Mouse (Mus musculus): ENCODE measurements at regions not wholly inside any gene's neighbourhood (a gene's known extent, or its start where the extent isn't known, plus 50 kb on each side); places are given as distances from the start of the nearest gene placed in this dataset.

DNA sequence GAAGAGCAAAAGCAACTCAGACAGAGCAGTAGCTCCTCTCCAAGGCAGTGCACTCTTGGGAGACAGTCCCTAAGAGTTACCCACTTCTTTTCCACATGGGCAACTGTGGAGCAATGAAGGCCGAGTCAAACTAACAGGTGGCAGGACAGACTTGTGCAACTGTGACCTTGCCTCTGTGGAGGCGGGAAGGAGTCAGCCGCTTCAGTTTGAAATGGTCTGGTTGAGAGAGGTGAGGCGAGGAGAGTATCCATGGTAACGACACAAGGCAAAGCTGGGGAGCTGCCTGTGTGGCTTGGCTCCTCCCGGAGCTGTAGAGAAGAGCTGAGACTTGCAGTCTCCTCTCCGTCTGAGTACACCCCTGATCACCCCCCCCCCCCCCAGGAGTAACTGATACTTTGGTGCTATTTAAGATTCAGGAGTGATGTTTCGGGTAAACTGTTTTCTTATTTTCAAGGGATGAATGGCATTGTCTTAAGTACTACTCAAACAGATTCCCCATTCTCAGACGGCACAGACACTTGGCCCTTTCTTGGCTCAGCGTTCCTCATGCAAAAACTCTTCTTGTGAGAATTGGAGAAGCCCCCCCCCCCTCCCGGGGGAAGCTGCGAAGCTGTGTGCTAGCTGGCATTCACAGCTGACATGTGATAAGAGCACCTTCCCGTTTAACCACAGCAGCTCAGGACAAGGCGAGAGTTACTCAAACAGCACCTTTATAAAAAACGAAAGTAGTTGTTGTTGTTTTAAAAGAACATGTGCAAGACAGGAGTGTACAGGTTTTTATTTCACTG is 54.9 kb upstream of the Chst1 start:
- no peak for DNase-seq (ENCODE audit: low spot score in 2 of 2)

DNA sequence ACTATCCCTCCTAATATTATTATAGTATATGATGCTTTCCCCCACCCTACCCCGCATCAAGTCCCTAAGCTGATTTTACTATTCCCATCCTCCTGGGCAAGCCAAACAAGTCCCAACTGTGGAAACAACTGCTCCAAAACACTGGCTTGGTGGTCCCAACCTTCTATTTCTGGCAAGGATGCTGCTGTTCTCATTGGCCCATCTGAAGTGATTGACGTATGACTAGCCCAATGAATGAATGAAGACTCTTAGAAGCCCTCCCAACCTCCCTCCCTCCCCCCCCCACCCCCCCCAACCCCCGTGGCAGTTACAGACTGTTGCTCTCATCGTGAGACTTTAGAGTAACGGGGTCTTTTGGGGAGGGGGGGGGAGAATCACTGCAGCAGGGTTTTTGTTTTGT is 58.7 kb upstream of the Chst1 start:
- no peak for DNase-seq (ENCODE audit: low spot score in 2 of 2)

DNA sequence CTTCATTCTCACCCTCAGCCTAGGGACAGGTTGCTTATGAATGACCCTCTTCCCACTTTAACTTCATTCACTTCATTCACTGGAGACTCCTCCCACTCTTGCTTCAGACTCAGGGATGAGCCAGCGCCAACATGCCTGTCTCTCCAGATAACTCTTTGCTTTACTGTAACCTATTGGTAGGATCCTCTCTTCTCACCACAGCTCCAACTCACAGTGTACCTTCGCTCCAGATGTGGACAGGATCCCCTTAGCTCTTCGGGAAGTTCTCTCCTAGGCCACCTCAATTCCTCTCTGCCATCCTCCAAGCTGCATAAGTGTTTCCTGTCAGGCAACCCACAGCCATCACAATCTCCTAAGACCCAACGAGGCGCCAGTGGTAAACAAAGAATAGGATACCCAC is 67.5 kb upstream of the Chst1 start:
- DNase-seq (ENCODE audit: low spot score in 2 of 2), result no peak

DNA sequence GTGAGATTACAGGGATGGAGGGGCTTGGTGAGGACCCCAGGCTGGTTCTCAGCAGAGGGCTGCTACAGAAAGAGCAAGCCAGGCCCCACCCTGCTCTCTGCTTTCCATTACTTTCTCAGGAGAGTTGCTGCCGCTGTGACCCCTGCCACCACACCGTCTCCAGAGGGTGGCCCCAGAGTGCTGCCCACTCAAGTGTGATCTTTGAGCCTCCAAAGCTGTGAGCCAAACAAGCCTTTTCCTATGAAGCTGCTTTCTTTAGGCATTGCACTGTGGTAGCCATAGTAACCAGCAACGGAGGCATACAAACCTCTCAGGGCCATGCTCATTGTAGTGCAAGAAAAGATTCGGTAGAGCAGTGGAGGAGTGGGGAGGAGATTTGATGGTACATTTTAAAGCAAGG is 68.8 kb upstream of the Chst1 start:
- peak in 1 of 2 experiments; percentile 49 for DNase-seq (ENCODE audit: low spot score in 2 of 2)

DNA sequence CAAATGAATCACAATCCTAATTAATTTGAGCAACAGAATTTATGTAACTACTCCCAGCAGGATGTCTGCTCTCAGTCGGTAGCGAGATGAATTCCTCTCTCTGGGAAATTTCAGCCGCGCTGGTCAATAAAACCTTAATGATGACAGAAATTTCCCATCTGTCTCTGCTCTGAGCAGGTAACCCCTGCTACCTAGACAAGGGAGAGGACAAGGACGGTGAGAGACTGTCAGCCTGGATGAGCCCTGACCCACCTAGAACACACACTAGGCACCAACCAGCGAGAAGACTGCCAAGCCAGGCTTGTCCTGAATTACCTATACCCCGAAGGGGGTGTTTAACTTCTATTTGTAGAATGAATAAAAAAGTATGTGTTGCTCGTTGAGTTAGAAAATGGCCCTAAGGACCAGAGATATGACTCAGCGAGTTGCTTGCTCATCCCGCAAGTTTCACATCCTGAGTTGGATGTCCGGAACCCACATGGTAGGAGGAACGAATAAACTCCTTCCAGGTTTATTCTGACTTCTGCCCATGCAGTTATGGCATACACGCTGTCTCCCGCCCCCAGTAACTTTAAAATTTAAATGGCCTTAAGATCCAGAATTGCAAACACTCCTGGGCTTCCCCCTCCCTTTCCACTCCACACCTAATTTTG is 69.5 kb upstream of the Slc35c1 start:
- peak; percentile 20 to 62 for DNase-seq (ENCODE audit: low spot score in 2 of 2)

DNA sequence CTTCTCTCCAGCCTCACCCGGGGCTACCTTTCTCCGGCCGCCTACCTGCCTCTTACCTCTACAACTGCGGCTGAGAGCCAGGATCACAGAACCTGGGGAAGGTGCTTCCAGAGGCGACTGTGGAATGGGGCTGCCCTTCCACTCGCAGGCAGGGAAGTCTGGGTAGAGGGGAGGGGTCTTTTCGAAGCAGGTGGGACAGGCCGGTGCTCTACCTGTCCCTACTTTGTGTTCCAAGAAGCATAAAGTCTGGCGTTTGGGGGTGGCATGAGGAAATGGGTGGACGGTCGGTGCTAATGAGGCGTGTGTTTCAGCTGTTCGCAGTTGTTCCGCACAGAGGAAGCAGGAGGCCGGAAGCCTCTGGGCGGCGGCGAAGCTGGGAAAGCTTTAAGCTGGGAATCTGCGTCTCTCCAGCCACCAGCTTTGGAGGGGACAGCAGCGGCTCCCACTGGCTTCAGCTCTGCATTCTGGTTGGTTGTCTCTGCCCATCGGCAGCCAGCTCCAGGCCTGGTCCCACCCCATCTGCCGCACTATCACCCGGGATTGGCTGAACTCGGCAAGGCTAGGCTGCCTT is 68.8 kb upstream of the Slc35c1 start:
- DNase-seq (ENCODE audit: low spot score in 2 of 2), result peak; percentile 88 to 93

DNA sequence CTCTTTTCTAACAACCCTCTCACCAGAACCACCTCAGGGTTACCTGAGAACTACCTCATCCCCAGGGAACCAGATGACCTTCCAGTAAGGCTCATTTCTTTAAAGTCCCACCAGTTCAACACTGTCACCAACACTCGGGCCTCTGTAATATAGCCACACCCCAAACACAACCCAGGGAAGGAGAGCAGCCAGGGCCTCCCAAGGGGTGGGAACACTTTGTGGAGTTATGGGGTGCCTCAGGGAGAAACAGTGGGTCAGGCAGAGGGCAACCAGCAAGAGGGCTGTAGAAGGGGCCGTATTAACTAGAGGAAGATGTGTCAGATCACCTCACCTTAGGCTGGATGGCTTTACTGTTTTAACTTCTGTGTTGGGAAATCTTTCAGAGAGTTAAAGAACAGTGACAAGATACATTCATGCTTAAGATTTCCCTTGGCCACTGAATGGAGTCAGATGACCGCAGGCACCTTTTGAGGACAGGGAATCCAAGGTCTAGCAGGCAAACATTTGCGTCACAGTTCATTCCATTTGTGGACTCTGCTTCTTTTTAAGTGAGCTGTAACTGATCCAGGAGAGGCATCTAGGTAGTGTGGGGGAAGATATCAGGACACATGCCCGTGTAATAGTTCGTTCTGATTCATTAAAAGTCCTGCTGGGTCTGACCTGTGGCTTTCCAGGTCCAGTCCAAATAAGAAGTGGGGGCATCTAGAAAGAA is 67.9 kb upstream of the Slc35c1 start:
- DNase-seq (ENCODE audit: low spot score in 2 of 2), result no peak

DNA sequence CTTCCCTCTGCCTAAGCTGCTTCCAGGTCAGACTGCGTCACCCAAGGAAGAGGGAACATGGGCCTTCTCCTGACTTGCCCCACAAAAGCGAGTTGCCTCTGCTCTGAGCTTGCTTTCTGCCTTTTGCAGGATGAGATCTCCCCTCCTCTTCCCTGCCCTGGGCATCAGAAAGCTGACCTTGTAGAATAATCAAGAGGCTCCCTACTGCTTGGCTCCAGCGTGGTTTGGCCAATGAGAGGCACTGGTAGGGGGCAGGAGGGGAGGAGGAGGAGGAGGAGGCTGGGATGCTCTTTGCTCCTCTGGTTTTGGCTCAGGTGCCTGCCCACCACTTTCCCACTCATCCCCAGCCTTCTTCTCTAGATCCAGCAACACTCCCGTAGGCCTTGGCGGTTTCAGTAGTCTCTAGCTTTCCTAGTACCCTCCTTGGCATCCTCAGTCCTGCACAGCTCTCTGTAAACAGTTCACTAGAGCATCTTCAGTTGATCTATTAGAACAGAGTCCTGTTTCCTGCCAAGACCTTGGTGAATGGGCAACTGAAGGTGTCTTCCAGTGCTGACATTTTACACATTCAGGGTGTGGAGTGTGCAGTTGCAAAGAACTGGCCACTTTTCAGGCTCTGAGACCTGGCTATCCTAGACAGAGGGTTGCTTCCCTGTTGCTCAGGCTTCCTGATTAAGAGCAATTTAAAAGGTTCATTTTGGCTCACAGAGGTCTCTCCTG is 66.5 kb upstream of the Slc35c1 start:
- no peak for DNase-seq (ENCODE audit: low spot score in 2 of 2)

DNA sequence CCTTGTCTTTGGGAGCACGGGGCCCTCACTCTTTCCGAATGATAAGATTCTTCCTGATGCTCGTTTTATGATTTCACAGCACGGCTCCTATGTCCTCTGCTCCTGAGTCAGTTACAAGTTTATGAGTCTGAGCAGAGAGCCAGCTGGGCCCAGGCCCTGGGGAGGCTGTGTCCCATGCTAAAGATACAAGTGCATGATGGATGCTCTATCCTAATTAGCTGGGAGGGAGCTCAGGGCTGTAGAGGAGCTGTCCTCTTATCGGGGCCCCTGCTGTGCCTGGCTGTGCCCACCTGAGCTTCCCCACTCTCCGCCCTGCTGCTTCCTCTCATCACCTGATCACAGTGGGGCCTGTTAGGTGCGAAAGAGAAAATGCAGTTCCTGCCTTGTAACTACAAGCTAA is 65.3 kb upstream of the Slc35c1 start:
- DNase-seq (ENCODE audit: low spot score in 2 of 2), result no peak

DNA sequence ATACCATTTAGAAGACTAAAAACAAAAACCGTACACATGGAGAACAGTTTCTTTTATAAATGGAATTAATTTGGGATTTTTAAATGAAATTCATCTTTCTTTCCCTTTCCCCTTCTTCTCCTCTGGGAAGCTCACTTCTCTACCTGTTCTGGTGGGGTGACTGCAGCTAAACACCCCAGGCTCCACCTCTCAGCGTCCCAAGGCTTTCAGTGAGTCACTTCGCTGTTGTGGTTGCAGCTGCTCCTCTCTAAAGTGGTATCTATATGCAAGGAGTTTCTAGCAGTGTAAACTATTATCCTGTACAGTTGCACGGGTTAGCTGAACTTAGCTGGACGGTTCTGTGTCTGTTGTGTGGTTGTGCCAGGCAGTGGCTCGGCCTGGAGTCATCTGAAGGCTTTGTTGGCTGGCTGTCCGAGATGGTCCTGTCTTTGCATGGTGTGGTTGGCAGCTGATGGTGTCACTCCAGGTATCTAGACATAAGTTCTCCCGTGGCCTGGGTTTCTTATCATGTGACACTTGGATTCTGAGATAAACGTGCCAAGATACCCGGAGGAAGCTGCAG is 64.8 kb upstream of the Slc35c1 start:
- DNase-seq (ENCODE audit: low spot score in 2 of 2), result no peak

DNA sequence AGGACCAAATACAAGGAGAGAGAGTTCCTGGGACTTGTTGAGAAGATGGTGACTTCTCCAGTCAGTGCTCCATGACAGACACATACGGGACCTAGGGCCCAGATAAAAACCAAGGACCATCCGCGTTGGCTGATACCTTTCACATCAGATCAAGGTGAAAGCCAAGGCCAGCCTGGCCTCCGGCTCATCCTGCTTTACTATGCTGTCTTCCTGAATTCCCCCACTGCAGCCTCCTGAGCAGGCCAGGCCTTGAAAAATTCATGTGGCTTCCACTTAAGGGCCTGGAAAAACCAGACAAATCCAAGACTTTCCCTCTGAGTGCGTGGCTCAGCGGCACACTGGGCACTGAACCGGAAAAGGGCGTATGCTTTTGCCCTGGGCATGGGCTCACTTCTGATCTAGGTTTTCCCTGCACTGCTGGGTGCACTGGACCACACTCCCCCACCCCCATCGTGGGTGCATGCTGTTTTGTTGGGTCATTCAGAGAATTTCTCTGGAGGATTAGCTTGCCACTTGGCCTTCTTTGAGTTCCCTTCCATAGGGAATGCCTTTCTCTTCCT is 64.1 kb upstream of the Slc35c1 start:
- no peak for DNase-seq (ENCODE audit: low spot score in 2 of 2)

DNA sequence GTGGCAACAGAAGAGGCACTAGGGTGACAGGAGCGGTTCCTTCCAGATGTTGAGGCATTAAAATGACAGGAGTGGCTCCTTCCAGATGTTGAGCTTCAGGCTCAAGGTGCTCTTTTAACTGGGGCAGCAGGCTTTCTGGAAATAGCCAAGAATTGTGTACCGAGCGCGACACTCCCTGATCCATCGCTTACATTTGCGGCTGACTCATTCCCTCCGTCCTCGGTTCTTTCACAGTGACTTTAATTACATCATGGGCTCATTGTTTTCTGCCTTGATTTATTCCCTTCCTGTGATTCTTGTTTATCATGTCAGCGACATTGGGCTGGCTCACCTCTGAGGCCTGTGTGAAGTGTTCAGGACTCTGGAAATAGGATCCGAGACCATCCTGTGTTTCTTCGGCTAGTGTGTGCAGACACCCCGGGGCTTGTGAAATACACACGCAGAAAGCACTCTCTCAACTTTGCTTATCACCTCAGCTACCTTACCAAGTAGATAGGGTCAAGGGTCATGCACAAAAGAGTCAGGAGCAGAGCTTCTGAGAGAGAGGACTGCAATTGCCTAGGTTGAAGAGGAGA is 63.1 kb upstream of the Slc35c1 start:
- no peak for DNase-seq (ENCODE audit: low spot score in 2 of 2)

DNA sequence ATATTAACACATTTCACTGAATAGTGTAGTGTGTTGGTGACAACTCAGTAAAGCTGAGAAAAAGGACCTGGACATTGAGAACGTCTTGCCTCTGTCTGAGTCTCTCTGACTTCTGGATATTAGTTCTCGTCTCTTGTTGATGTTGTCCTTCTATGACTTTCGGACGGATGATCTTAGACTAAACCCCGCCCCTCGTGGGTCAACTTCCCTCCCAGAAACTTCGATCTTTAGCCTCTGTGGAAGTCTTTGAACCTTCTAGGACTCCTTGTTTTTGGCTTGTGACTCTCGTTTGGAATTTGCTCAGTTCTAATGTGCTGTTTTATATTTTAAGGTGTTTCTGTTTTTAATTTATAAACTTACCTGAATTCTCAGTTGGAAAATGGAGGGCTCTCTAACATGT is 61.2 kb upstream of the Slc35c1 start:
- no peak for DNase-seq (ENCODE audit: low spot score in 2 of 2)

DNA sequence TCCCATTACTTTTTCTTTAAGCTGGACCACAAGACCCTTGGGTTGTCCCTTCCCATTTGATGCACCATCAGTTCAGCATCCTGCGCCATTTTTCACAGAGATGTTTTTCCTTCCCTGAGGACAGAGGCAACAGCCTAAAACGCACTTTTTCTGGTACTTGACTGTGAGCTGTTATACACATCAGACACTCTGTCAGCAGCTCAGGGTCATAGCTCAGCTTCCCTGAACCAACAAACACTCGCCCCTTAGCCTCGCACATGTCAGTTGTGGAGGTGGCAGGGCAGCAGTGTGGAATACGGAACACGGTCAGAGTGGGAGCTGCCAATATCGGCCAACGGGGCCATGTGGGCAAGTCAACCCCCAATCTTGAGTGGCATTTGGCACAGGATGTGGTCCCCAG is 59.1 kb upstream of the Slc35c1 start:
- DNase-seq (ENCODE audit: low spot score in 2 of 2), result no peak

DNA sequence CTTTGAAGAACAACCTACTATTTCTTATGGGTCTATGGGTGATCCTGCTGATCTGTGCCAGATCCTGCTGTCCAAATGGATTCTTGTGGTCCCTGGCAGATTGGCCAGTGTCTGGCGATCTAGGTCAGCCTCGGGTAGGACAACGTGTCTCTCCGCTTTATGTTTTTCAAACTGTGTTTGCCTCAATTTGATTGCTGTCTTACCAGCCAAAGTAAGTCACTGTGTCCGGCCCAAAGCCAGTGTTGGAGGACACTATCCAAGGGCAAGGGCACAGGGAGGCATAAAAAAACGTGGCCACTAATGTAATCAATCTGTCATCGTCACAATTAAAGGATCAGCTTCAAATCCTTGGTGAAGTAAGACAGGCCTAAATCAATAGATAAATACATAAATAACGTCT is 58.6 kb upstream of the Slc35c1 start:
- no peak for DNase-seq (ENCODE audit: low spot score in 2 of 2)

DNA sequence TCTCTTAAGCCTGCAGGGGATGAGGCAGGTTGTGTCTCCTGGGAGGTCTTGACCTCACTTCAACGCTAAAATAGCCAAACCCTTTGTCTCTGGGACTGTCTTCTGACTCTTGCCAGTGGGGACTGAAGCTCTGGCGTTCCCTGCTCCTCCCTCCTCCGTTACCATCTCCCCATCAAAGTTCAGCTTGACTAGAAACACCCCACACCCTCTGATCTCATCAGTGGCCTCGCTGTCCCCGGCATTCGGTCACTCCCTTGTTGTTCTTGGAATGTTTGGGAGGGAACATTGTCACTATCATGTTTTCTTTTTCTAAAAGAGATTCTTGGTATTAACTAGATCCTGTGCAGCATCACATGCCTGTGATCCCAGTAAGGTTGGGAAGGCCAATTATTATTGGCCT is 54.6 kb upstream of the Slc35c1 start:
- no peak for DNase-seq (ENCODE audit: low spot score in 2 of 2)

DNA sequence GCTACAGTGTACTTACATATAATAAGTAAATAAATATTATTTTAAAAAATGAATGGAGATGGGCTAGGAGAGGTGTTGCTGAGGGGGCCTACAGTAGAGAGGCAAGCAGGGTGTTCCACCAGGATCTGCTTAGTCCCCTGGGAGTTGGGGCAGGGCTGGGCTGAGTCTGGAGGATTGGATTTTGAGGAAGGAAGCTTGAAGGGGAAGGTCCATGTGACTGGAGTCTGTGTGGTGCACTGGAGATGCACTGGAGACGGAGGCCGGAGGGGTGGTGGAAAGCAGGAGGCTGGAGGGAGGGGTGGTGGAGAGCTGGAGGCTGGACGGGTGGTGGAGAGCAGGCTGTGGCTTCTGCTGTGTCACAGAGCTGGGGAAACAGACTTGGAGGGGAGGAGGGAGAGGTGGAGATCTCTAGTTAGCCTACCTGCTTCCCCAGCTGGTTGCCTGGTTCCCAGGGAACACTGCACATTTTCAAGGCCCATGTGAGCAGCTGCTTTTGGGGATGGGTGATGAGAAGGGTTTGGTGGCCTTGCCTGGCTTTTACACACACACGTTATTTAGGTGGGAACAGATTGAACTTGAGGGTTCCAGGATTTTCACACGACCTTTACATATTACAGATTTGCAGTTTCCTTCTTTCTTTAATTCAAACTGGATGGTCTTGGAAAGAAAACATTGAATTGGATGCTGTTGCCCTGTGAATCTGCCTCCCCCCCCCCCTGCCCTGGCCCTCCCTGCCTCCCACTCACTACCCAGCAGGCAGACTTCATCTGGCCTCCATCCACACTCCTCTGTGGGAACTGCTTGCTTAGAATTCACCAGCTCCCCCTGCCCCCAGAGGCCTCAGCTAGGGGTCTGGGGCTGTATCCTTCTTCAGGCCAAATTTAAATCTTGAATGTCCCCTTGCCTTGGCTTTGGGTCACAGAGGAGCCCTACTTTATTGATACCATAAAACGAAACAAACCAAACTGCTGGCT is 51.7 kb upstream of the Slc35c1 start:
- no peak for DNase-seq (ENCODE audit: low spot score in 2 of 2)
